Mouse (Mus musculus): ENCODE measurements around the gene Gm3020.
"Not testable (repeated sequence)": the region's sequence is repeated elsewhere in the genome, so short reads cannot be mapped to it uniquely, and the experiment has no call there.

Gene Gm3020

GRCm38 (mm10) chr14:3651730-3652129 lies at the start of gene Gm3020:
Gm3020 (plus strand) TSS chr14:3652030.
- DNase-seq, result not testable (repeated sequence)

- DNase-seq, result not testable (repeated sequence)
Measured at GRCm38 (mm10) chr14:3634212-3634611, 17.6 kb upstream of the Gm3020 start, which contains the start of gene Gm3012. Gm3012 (plus strand) TSS chr14:3634512.

DNA sequence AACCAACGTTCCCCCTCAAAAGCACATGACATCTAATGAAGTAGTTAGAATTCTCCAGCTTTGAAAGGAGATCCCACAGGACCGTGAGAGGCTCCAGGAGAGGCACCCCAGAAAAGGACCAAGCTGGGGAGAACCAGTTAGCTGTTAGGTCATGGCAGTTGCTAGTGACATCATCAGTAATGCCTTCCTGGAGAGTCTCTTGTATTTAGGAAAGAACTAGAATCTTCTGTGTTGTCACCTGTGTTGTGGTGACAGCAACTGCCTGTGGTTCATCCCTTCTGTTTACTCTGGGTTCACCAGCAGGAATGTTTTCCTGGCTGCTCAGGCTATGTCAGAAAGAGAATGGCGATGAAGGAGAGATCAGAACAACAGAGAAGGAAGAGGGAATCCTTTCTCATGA lies 36.7 kb downstream of the Gm3020 start, which contains the start of gene Gm3043:
Gm3043 (plus strand) TSS at position 301 of the 400 bp plus-strand sequence.
- DNase-seq, result not testable (repeated sequence)

All from lung, postnatal 14 days (tissue).